Mouse (Mus musculus): ENCODE data around the gene Krt24. TPM values are rescaled to one million over a fixed set of nuclear protein-coding genes. Genes with fewer than 3 reads are reported as not detected.

The Krt24 gene
- polyA plus RNA-seq (2012; rRNA removed) (not detected in 2 replicates), polyA plus RNA-seq (2014; fragmentation: Nextera tagmentation; extraction: Ambion mirVana) (not detected in 2 replicates)

DNA sequence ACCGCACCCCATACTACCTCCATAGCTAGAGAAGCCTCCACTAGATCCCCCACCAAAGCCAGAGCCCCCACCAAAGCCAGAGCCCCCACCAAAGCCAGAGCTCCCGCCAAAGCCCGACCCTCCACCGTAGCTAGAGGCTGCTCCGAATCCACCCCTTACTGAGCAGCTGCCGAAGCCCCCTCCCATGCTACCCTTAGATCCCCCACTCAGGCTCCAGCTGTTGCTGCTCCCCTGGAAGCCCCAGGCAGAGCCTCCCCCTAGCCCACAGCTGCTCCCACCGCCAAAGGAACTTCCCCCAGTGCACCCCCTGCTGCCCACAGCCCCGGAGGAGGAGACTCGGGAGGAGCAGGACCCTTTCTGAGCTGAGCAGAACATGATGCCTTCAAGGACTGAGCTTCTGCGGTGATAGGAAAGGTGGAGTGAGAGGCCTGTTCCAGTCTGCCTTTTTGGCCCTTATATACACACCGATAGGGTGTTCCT lies at the start of gene Krt24:
Gene Krt24 (minus strand): TSS at position 430 of the 480 bp plus-strand sequence.
- no peaks in the 10 kb centered on the region for H3K27me3 ChIP-seq (ENCODE audit: control insufficient read depth, insufficient read depth, low read length)
- TF ChIP-seq EP300 (IDR thresholded peaks at IDR 0.05; ENCODE audit: low read depth) (no peak), CTCF (IDR thresholded peaks at IDR 0.05; ENCODE audit: low read depth) (no peak)
- no peaks in the 10 kb centered on the region for H3K4me1 ChIP-seq (replicated peaks; ENCODE audit: control insufficient read depth in 2 of 2, insufficient read depth in 2 of 2, low read length in 1 of 2)
- ATAC-seq (ENCODE audit: insufficient read depth): no peak
- no peak within 1 kb of the TSS for H3K4me2 ChIP-seq (ENCODE audit: low read depth)
- H3K27ac ChIP-seq: no peak within 1 kb of the TSS
- H3K9ac ChIP-seq (replicated peaks): no peak within 1 kb of the TSS
- no peak for DNase-seq (ENCODE audit: low read depth in 3 of 3, low spot score in 3 of 3)
- H3K36me3 ChIP-seq (replicated peaks; ENCODE audit: control insufficient read depth, insufficient read depth, low read depth): no peaks in the 10 kb centered on the region
- 49% methylated on average over 11 of the region's 11 CpGs for WGBS (ENCODE audit: insufficient replicate concordance)
- no peak within 1 kb of the TSS for H3K4me3 ChIP-seq (ENCODE audit: insufficient read depth in 1 of 2, low read depth in 2 of 2, low read length in 2 of 2)
- no peaks in the 10 kb centered on the region for H3K9me3 ChIP-seq (ENCODE audit: control insufficient read depth, low read length)

DNA sequence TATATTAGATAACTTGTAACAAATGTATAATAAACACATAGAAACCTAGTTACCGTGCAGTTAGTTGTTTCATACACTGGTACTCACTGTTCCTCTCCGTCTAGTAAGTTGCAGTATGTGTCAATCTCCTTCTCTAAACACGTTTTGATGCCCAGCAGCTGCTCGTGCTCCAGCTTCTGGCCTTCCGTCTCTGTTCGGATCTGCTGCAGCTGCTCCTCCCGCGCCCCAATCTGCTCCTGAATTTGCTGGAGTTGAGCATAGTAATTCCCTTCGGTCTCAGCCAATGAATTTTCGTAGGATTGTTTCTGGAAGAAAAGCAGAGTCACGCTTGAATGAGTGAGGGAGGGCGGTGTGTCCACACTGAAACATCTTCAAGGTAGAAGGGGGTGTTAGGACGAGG lies 48.4 kb upstream of the Krt24 start:
- H3K27ac ChIP-seq: no peak overlapping the region

DNA sequence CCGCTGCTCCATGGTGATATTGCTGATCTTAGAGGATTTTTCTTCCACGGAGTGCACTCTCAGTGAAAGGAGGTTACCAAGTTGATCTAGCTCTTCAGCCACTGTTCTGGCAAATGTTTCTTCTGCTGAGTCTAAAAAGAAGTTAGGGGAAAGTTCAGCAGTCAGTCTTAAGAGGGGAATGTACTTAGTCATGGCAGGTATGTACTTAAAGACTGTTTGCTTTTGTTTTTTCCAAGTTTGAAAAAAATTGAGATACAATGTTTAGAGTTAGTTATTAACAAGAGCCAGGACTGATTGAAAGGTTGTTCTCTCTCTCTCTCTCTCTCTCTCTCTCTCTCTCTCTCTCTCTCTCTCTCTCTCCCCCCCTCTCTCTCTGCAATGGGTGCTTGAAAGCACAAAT lies 44.6 kb upstream of the Krt24 start:
- H3K4me2 ChIP-seq (ENCODE audit: low read depth): no peak overlapping the region
- 53% methylated on average over 2 of the region's 2 CpGs for WGBS (ENCODE audit: insufficient replicate concordance)
- H3K9me3 ChIP-seq (ENCODE audit: control insufficient read depth, low read length): no peaks in the 10 kb centered on the region
- no peaks in the 10 kb centered on the region for H3K36me3 ChIP-seq (replicated peaks; ENCODE audit: control insufficient read depth, insufficient read depth, low read depth)
- no peak for DNase-seq (ENCODE audit: low read depth in 3 of 3, low spot score in 3 of 3)
- no peaks in the 10 kb centered on the region for H3K27me3 ChIP-seq (ENCODE audit: control insufficient read depth, insufficient read depth, low read length)
- H3K4me3 ChIP-seq (ENCODE audit: insufficient read depth in 1 of 2, low read depth in 2 of 2, low read length in 2 of 2): no peak overlapping the region
- no peak for TF ChIP-seq EP300 (IDR thresholded peaks at IDR 0.05; ENCODE audit: low read depth)
- no peak for TF ChIP-seq CTCF (IDR thresholded peaks at IDR 0.05; ENCODE audit: low read depth)
- ATAC-seq (ENCODE audit: insufficient read depth): no peak
- H3K9ac ChIP-seq (replicated peaks): no peak overlapping the region
- H3K4me1 ChIP-seq (replicated peaks; ENCODE audit: control insufficient read depth in 2 of 2, insufficient read depth in 2 of 2, low read length in 1 of 2): no peaks in the 10 kb centered on the region
- no peak overlapping the region for H3K27ac ChIP-seq

More for the DNA sequence above, 48.4 kb upstream of the Krt24 start:
- H3K4me3 ChIP-seq (ENCODE audit: insufficient read depth in 1 of 2, low read depth in 2 of 2, low read length in 2 of 2): no peak overlapping the region
- H3K4me2 ChIP-seq (ENCODE audit: low read depth): no peak overlapping the region
- TF ChIP-seq EP300 (IDR thresholded peaks at IDR 0.05; ENCODE audit: low read depth): no peak
- no peak for TF ChIP-seq CTCF (IDR thresholded peaks at IDR 0.05; ENCODE audit: low read depth)
- ATAC-seq (ENCODE audit: insufficient read depth): no peak
- 65% methylated on average over 13 of the region's 13 CpGs for WGBS (ENCODE audit: insufficient replicate concordance)
- H3K9me3 ChIP-seq (ENCODE audit: control insufficient read depth, low read length): no peaks in the 10 kb centered on the region
- no peaks in the 10 kb centered on the region for H3K4me1 ChIP-seq (replicated peaks; ENCODE audit: control insufficient read depth in 2 of 2, insufficient read depth in 2 of 2, low read length in 1 of 2)
- H3K36me3 ChIP-seq (replicated peaks; ENCODE audit: control insufficient read depth, insufficient read depth, low read depth): no peaks in the 10 kb centered on the region
- H3K27me3 ChIP-seq (ENCODE audit: control insufficient read depth, insufficient read depth, low read length): no peaks in the 10 kb centered on the region
- no peak for DNase-seq (ENCODE audit: low read depth in 3 of 3, low spot score in 3 of 3)
- H3K9ac ChIP-seq (replicated peaks): no peak overlapping the region

DNA sequence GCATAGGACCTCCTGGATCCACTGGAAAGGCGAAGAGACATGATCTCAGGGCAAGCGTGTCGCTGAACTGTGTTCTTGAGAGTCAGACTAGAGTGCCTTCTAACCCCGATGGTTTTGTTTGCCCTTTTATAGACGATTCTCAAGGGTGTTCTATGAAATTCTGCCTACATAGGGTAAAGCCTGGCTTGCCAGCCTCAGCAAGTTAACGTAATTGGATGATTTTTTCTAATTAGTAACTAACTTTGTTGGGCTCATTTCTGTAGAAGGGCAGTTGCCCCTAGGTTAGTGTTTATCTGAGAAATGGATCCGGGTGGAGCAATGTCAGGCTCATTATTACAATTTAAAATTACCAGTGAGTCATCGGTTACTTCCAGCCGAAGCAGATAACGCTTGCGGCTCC lies 37.8 kb upstream of the Krt24 start, which contains the start of gene Krt25:
Gene Krt25 (minus strand): TSS at position 101 of the 400 bp plus-strand sequence.
- DNase-seq (ENCODE audit: low read depth in 3 of 3, low spot score in 3 of 3) (no peak), ATAC-seq (ENCODE audit: insufficient read depth) (no peak)
- Histone ChIP-seq H3K4me3 (ENCODE audit: insufficient read depth in 1 of 2, low read depth in 2 of 2, low read length in 2 of 2) (no peak within 1 kb of the TSS), H3K27me3 (ENCODE audit: control insufficient read depth, insufficient read depth, low read length) (no peaks in the 10 kb centered on the region), H3K4me2 (ENCODE audit: low read depth) (no peak within 1 kb of the TSS), H3K27ac (no peak within 1 kb of the TSS), H3K9ac (replicated peaks) (no peak within 1 kb of the TSS), H3K9me3 (ENCODE audit: control insufficient read depth, low read length) (no peaks in the 10 kb centered on the region), H3K4me1 (replicated peaks; ENCODE audit: control insufficient read depth in 2 of 2, insufficient read depth in 2 of 2, low read length in 1 of 2) (no peaks in the 10 kb centered on the region), H3K36me3 (replicated peaks; ENCODE audit: control insufficient read depth, insufficient read depth, low read depth) (no peaks in the 10 kb centered on the region)
- WGBS (ENCODE audit: insufficient replicate concordance): 74% methylated on average over 11 of the region's 11 CpGs
- TF ChIP-seq EP300 (IDR thresholded peaks at IDR 0.05; ENCODE audit: low read depth) (no peak), CTCF (IDR thresholded peaks at IDR 0.05; ENCODE audit: low read depth) (no peak)

DNA sequence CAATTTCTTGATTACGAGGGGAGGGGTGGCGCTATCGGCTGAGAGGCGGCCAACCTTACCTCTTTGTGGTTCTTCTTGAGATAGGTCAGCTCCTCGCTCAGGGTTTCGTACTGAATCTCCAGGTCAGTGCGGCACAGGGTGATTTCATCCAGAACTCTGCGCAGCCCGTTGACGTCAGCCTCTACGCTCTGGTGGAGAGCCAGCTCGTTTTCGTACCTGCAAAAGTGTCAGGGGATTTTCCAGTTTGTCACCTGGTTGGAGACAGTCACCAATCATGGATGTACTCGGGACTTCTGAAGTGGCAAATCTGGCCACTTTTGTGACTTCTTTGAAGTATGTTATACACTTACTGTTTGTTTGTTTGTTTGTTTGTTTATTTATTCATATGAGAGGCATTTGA lies 36.0 kb upstream of the Krt24 start:
- WGBS (ENCODE audit: insufficient replicate concordance): 75% methylated on average over 14 of the region's 14 CpGs
- DNase-seq (ENCODE audit: low read depth in 3 of 3, low spot score in 3 of 3): no peak
- no peaks in the 10 kb centered on the region for H3K36me3 ChIP-seq (replicated peaks; ENCODE audit: control insufficient read depth, insufficient read depth, low read depth)
- H3K4me1 ChIP-seq (replicated peaks; ENCODE audit: control insufficient read depth in 2 of 2, insufficient read depth in 2 of 2, low read length in 1 of 2): no peaks in the 10 kb centered on the region
- no peak for TF ChIP-seq EP300 (IDR thresholded peaks at IDR 0.05; ENCODE audit: low read depth)
- no peak for TF ChIP-seq CTCF (IDR thresholded peaks at IDR 0.05; ENCODE audit: low read depth)
- no peaks in the 10 kb centered on the region for H3K27me3 ChIP-seq (ENCODE audit: control insufficient read depth, insufficient read depth, low read length)
- H3K27ac ChIP-seq: no peak overlapping the region
- no peak for ATAC-seq (ENCODE audit: insufficient read depth)
- no peak overlapping the region for H3K9ac ChIP-seq (replicated peaks)
- no peaks in the 10 kb centered on the region for H3K9me3 ChIP-seq (ENCODE audit: control insufficient read depth, low read length)
- no peak overlapping the region for H3K4me3 ChIP-seq (ENCODE audit: insufficient read depth in 1 of 2, low read depth in 2 of 2, low read length in 2 of 2)
- no peak overlapping the region for H3K4me2 ChIP-seq (ENCODE audit: low read depth)
